Mouse (Mus musculus) erythroblast, embryonic 14.5 days (primary cell): Measurements from ENCODE around the gene Fndc8. TPM values are rescaled to one million over a fixed set of nuclear protein-coding genes. Genes with fewer than 3 reads are reported as not detected.
A peak's percentile ranks its signal among the peaks of the same experiment; 100 is the strongest.

Experiments
- H3K27me3 ChIP-seq: 2 replicates; pipeline ENCODE4 v1.6.1; 2012; ENCODE audit warnings: inconsistent platforms; ENCODE audit not compliant: control insufficient read depth
- H3K36me3 ChIP-seq: 2 replicates; pipeline ENCODE4 v1.6.1; 2012; ENCODE audit warnings: mild to moderate bottlenecking, inconsistent platforms; ENCODE audit not compliant: control insufficient read depth
- H3K4me1 ChIP-seq: 2 replicates; pipeline ENCODE4 v1.6.1; 2012; ENCODE audit warnings: inconsistent platforms; ENCODE audit not compliant: control insufficient read depth
- H3K4me3 ChIP-seq: replicated peaks from 2 replicates; pipeline ENCODE3; 2012; ENCODE audit warnings: moderate library complexity, mild to moderate bottlenecking, inconsistent platforms
- H3K9me3 ChIP-seq: 2 replicates; pipeline ENCODE4 v1.6.1; 2012; ENCODE audit warnings: low read length, inconsistent platforms, mixed read lengths; ENCODE audit not compliant: control insufficient read depth
- GATA1 ChIP-seq: IDR thresholded peaks from 2 replicates; pipeline ENCODE4 v1.6.1; 2012; ENCODE audit warnings: low read length, inconsistent platforms, mixed read lengths
- TAL1 ChIP-seq: IDR thresholded peaks from 3 replicates; pipeline ENCODE4 v1.6.1; 2012; ENCODE audit warnings: low read length, inconsistent platforms, mixed read lengths
- polyA plus RNA-seq: library from polyadenylated mRNA; stranded (reverse); fragments of >175 nt; gene quantifications from 2 replicates; pipeline ENCODE4 v1.2.3, GENCODE M21; 2012

The Fndc8 gene
- polyA plus RNA-seq, 1 experiment, result 0.03 TPM

DNA sequence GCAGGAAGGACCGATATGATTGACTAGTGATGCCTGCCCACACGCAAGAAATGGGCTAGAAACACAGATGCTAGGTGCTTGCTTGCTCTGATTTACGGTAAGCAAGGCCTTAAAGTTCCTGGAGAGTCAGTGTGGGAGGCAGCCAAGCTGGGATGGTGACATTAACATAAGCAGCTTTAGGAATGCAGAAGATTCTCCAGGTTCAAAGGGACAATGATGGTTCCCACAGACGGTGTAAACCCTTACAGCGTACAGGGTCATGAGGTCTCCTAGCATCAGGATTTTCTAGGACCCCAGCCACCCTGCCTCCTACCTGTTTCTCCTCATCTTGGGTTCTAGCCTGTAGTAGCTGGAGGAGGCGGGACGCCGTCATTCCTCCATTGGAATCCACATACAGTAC, 8.7 kb upstream of the Fndc8 start:
- Histone ChIP-seq H3K9me3 (no peaks in the 10 kb centered on the region), H3K4me1 (peaks cover 5% of the 10 kb centered on the region), H3K36me3 (peaks cover 33% of the 10 kb centered on the region), H3K4me3 (no peak overlapping the region), H3K27me3 (no peaks in the 10 kb centered on the region)
- TF ChIP-seq GATA1, result no peak
- no peak for TF ChIP-seq TAL1

DNA sequence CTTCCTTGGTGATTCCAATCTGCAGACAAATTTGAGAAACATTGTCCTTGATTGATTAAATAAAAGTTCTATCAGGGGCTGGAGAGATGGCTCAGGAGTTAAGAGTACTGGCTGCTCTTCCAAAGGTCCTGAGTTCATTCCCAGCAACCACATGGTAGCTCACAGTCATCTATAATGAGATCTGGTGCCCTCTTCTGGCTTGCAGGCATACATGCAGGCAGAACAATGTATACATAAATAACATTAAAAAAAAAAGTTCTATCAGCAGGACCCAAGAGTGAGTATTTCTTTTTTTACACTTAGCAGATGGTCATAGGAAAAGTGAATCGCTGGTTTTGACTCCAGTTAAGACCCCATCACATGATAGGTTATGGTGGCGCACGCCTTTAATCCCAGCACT, 5.4 kb upstream of the Fndc8 start:
- H3K4me1 ChIP-seq, result peaks cover 26% of the 10 kb centered on the region
- TF ChIP-seq GATA1 (no peak), TAL1 (no peak)
- H3K36me3 ChIP-seq, result peaks cover 18% of the 10 kb centered on the region
- H3K27me3 ChIP-seq, result peaks cover 1% of the 10 kb centered on the region
- no peaks in the 10 kb centered on the region for H3K9me3 ChIP-seq
- H3K4me3 ChIP-seq, result no peak overlapping the region

DNA sequence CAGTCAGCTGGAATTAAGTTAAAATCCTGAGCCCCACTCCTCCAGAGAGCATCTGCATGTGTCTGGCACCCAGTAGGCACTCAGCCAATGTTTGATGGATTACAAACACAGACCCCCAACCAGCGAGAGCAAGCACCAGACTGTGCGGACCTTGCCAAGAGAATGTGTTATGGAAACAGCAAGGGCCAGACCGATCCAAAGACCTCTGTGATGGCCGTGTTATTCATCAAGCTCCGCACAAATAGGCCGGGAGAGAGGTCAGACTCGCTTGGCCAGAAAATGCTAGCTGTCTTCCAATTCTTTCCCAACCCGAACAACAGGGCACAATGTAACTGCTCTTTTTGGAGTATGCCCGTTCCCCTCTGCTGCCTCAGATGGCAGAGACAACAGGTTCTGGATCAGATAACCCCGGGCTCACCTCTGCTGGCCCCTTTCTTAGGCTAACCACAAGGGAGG, 3.4 kb upstream of the Fndc8 start:
- H3K27me3 ChIP-seq, result peaks cover 13% of the 10 kb centered on the region
- TF ChIP-seq TAL1 (no peak), GATA1 (0 out of 2 replicates have a peak, but pooled peaks have one; percentile 20)
- peaks cover 26% of the 10 kb centered on the region for H3K4me1 ChIP-seq
- H3K36me3 ChIP-seq, result 0 out of 2 replicates have a peak, but pooled peaks cover 2% of the 10 kb centered on the region
- H3K4me3 ChIP-seq, result no peak overlapping the region
- no peaks in the 10 kb centered on the region for H3K9me3 ChIP-seq

DNA sequence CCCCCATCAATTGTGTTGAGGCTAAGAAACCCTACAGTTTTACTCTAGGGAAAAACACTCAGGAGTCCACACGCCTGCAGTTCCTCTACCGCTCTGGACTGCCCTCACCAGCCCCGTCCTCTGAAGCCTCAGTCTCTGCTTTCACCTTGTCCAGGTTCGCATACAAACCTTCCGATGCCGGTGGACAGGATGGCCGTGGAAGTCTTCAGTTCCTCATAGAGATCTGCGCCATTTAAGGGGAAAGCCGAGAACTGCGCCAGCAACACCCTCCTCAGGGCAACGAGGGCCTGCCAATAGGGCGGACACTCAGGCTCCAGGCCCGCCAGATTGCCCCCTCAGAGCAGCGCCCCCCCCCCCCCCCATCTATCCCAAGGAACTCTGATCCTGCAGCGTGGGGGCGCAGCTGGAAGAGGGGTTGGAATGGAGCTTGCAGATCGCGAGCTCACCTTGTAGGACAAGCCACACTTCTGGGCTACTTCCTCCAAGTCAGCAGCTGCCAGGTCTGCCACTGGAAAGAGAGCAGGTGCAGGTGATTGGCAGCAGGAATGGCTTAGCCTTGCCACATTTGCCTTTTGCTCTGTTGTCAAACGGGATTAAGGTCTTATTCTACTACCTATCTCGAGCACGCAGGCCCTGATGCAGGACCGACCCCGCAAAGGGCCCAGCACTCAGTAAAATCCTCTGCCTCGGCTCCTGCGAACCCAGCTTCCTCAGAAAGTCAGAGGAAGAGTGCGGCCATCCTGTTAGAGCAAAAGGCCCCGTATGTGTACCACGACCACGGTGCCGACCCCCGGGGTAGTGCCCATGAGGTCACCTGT, 2.2 kb upstream of the Fndc8 start:
- TF ChIP-seq GATA1 (no peak), TAL1 (no peak)
- peaks cover 26% of the 10 kb centered on the region for H3K4me1 ChIP-seq

DNA sequence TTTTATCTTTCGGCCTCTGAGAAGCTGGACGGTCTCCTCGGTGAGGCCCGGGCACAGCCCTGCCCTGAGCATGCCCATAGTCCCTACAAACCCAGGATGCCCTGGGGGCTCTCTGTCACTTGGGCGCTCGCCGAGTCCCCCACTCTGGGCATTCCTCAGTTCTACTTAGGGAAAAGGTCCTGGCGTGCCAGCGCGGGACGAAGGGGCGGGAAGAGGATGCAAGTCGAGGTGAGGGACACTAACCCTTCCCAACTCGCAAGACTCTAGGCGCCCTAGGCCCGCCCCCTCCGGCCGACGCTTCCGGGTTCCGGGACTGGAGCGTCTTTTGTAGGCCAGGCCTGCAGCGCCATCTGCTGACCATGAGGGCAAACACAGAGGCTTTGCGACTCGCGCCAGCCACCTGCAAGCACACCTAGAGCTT, 1.6 kb upstream of the Fndc8 start, which contains the start of gene Rad51d:
TSS of gene Rad51d (minus strand) at position 273 of the 421 bp plus-strand sequence.
- H3K4me3 ChIP-seq, result peak within 1 kb of the TSS; percentile 85
- H3K27me3 ChIP-seq, result peaks cover 13% of the 10 kb centered on the region
- no peak for TF ChIP-seq TAL1
- no peak for TF ChIP-seq GATA1
- H3K36me3 ChIP-seq, result 0 out of 2 replicates have a peak, but pooled peaks cover 2% of the 10 kb centered on the region
- no peaks in the 10 kb centered on the region for H3K9me3 ChIP-seq
- peaks cover 26% of the 10 kb centered on the region for H3K4me1 ChIP-seq

More for the DNA sequence above, 2.2 kb upstream of the Fndc8 start:
- peaks cover 13% of the 10 kb centered on the region for H3K27me3 ChIP-seq
- H3K36me3 ChIP-seq, result 0 out of 2 replicates have a peak, but pooled peaks cover 2% of the 10 kb centered on the region
- H3K4me3 ChIP-seq, result peak overlapping the region; percentile 85
- no peaks in the 10 kb centered on the region for H3K9me3 ChIP-seq

DNA sequence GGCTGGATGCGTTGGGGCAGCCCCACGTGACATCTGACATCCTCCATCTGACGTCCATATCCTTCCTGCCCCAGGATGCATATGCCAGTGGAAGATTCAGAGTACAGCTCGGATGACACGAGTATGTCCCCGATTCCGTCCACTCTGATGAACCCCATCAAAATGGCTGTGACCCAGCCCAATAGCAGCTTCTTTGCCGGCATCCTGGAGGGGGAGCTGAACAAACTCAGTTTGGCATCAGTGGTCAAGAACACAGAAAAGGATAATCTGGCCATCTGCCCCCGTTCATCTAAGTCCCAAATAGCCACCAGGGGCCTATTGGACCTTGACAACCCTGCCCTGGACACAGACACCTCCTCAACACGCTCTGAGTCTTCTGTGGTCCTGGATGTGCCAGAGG, 5.6 kb downstream of the Fndc8 start:
- H3K36me3 ChIP-seq, result peaks cover 30% of the 10 kb centered on the region

DNA sequence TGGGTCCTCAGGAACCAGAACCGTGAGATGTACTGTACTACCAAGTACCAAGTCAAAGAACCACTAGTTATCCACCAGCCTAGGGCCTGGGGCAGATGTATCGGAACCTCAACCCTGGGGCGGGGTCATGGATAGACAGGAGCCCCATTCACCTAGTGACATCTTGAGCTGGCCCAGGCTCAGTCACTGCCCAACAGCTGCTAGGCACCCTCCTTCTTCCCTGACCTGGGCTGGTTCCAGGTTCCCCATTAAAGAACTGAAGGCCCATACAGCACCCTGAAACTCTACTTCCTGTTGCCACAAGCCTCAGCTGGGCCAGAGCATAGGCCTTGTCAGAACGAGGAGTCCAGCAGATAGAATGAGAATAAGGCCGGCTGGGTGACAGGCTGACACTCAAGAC, 7.8 kb downstream of the Fndc8 start:
- peaks cover 52% of the 10 kb centered on the region for H3K36me3 ChIP-seq

More for the DNA sequence above, 5.6 kb downstream of the Fndc8 start:
- TF ChIP-seq TAL1, result no peak
- no peak for TF ChIP-seq GATA1
- no peak overlapping the region for H3K4me3 ChIP-seq
- peaks cover 3% of the 10 kb centered on the region for H3K27me3 ChIP-seq
- peaks cover 4% of the 10 kb centered on the region; the same call in 1 of the 2 replicates for H3K9me3 ChIP-seq
- H3K4me1 ChIP-seq, result peaks cover 3% of the 10 kb centered on the region

DNA sequence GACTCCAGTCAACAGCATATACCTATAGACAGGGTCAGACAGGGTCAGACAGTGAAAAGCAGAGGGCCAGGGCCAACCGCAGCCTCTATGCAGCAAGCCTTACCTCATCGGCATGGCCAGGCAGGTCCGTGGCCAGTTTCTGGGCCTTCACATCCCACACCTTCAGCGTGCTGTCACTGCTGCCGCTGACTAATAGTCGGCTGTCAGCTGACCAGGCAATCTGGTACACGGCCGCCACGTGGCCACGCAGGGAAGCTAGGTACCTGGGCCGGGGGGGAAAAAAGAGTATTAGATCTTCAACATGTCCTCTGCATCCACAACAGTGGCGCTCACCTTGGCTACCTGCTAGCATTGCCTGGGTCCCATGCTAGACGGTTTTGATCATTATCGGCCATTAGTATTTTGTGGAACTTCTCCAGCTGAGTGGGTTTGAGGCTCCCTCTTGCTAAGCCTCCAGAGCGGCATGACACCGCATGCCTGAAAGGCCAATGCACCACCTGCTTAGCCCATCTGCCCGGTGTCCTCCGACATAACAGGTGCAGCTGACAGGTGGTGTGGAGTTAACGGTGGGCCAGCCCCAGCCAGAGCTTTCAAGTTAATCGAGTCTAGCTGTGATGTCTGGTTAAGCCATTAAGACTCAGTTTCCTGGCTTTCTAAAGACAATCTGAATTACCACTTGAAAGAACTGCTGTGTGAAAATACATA, 9.8 kb downstream of the Fndc8 start:
- TF ChIP-seq TAL1 (no peak), GATA1 (no peak)
- Histone ChIP-seq H3K4me3 (no peak overlapping the region), H3K27me3 (no peaks in the 10 kb centered on the region), H3K9me3 (no peaks in the 10 kb centered on the region), H3K36me3 (peaks cover 69% of the 10 kb centered on the region), H3K4me1 (peaks cover 18% of the 10 kb centered on the region)

More for the DNA sequence above, 7.8 kb downstream of the Fndc8 start:
- H3K4me1 ChIP-seq, result peaks cover 3% of the 10 kb centered on the region
- H3K9me3 ChIP-seq, result peaks cover 4% of the 10 kb centered on the region; the same call in 1 of the 2 replicates
- no peak overlapping the region for H3K4me3 ChIP-seq
- no peak for TF ChIP-seq TAL1
- TF ChIP-seq GATA1, result no peak
- no peaks in the 10 kb centered on the region for H3K27me3 ChIP-seq

DNA sequence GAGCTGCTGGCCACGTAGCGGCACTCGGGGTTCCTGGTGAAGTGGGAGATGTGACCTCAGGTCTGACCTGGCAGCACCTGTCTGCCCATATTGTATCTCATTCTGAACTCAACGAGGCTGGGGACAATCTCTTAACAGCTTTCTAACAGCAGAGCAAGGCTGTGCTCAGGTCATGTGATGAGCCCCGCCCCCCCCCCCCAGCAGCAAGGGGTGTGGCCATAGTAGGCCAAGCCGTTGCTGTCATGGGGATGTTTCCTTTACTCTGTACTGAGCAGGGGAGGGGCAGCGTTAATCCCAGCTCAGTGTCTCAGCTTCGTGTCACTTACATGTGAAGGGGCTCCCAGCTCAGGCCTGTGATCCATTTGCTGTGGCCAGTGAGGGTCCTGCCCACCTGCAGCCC, 13.0 kb downstream of the Fndc8 start:
- H3K4me1 ChIP-seq, result peaks cover 33% of the 10 kb centered on the region
- peaks cover 62% of the 10 kb centered on the region for H3K36me3 ChIP-seq
- no peak for TF ChIP-seq GATA1
- no peak for TF ChIP-seq TAL1
- H3K4me3 ChIP-seq, result no peak overlapping the region
- H3K9me3 ChIP-seq, result no peaks in the 10 kb centered on the region
- no peaks in the 10 kb centered on the region for H3K27me3 ChIP-seq
